Mouse (Mus musculus): ENCODE measurements around the gene Tnfsf13. TPM values are rescaled to one million over a fixed set of nuclear protein-coding genes. Genes with fewer than 3 reads are reported as not detected.

Gene Tnfsf13
- polyA plus RNA-seq, 1 experiment from 2014 or later = 0.47 TPM

DNA sequence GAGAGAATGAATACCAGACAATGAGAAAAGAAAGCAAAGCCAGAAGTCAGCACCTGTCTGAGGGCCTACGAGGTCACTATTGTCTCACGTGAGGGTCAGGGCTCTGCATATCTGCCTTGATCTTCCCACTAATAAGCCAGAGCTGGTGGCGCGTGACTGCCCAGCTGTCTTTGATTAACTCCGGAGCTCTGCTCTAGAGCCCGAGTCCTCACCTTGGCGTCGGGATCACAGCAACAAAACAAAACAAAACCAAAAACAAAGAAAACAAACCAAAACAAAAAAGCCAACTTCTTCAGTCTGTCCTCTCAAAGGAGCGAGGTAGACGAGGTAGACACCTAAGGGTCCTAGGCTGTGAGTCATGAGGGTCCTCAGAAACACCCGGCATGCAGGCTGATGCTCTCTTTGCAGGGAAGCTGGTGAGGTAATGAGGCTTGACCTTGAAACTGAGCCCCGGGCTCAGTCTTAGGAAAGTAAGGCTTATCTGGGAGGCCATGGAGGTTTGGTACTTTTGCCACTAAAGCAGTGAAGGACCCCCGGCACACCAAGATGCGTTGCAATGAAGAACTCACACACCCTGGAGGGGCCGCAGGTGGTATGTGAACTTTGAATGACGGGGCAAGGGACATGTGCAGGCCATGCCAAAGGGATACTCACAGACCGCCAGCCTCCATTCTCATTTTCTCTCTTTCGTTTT lies 29.2 kb upstream of the Tnfsf13 start:
- Histone ChIP-seq H3K9me3 (replicated peaks) (no peaks in the 10 kb centered on the region; the same call in 1 of the 2 replicates), H3K36me3 (no peaks in the 10 kb centered on the region), H3K27ac (ENCODE audit: poor library complexity, severe bottlenecking) (no peak overlapping the region), H3K9ac (no peak overlapping the region), H3K4me3 (no peak overlapping the region), H3K4me1 (replicated peaks) (peaks cover 14% of the 10 kb centered on the region), H3K4me2 (no peak overlapping the region), H3K27me3 (replicated peaks) (no peaks in the 10 kb centered on the region)
- WGBS = 66% methylated on average over 18 of the region's 18 CpGs
- no peak for ATAC-seq (ENCODE audit: insufficient number of reproducible peaks, low FRiP score)

DNA sequence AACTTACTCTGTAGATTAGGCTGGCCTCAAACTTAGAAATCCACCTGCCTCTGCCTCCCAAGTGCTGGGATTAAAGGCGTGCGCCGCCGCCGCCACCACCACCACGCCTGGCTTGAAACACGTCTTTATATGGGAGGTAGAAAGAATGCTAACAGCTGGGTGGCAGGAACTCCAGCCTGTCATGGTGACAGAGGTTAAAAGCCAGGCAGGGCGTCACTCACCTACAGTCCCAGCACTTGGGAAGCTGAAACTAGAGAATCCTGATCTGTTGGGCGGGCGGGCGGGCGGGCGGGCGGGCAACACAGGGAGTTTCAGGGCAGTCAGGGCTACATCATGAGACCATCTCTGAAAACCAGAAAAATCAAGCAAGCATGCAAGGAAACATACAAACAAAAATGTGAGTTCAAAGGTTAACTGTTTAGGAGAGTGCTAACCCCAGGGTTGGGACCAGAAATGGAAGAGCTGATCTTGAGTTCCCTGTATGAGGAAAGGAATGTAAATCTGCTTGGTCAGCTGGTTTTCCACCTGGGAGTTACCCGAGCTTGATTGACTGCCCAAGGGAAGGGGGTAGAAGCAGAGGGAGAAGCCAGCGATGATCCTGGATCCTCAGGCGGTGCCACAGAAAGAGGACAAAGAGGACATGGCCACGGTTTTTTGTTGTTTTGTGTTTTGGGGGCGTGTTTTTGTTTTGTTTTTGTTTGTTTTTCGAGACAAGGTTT lies 27.5 kb upstream of the Tnfsf13 start:
- H3K9ac ChIP-seq = no peak overlapping the region
- no peak overlapping the region for H3K27ac ChIP-seq (ENCODE audit: poor library complexity, severe bottlenecking)
- ATAC-seq (ENCODE audit: insufficient number of reproducible peaks, low FRiP score) = no peak
- no peak overlapping the region for H3K4me3 ChIP-seq
- no peaks in the 10 kb centered on the region for H3K36me3 ChIP-seq
- peaks cover 17% of the 10 kb centered on the region for H3K4me1 ChIP-seq (replicated peaks)
- no peaks in the 10 kb centered on the region for H3K27me3 ChIP-seq (replicated peaks)
- no peaks in the 10 kb centered on the region; the same call in 1 of the 2 replicates for H3K9me3 ChIP-seq (replicated peaks)
- no peak overlapping the region for H3K4me2 ChIP-seq
- WGBS = 74% methylated on average over 20 of the region's 20 CpGs

DNA sequence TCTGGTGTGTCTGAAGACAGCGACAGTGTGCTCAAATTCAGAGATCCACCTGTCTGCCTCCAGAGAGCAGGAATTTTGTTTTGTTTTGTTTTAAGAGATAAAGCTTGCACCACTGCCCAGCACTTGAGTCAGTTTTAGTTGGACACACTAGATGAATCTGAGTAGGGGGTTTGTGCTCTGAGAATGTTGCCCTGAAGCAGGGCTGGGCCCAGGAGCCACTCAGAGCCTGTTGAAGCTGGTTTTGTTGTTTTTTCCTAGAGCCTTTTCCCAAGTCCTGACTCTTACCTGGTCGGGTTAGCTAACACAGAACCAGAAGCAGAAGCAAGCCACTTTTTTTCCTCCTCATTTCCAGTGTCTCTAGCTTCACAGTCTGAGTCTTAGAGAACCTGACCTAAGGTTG lies 25.5 kb upstream of the Tnfsf13 start:
- H3K4me2 ChIP-seq = no peak overlapping the region
- H3K27ac ChIP-seq (ENCODE audit: poor library complexity, severe bottlenecking) = no peak overlapping the region
- 75% methylated on average over 2 of the region's 2 CpGs for WGBS
- no peak overlapping the region for H3K4me3 ChIP-seq
- H3K9ac ChIP-seq = no peak overlapping the region
- no peaks in the 10 kb centered on the region for H3K36me3 ChIP-seq
- no peaks in the 10 kb centered on the region; the same call in 1 of the 2 replicates for H3K9me3 ChIP-seq (replicated peaks)
- no peaks in the 10 kb centered on the region for H3K27me3 ChIP-seq (replicated peaks)
- ATAC-seq (ENCODE audit: insufficient number of reproducible peaks, low FRiP score) = no peak
- peaks cover 12% of the 10 kb centered on the region for H3K4me1 ChIP-seq (replicated peaks)

DNA sequence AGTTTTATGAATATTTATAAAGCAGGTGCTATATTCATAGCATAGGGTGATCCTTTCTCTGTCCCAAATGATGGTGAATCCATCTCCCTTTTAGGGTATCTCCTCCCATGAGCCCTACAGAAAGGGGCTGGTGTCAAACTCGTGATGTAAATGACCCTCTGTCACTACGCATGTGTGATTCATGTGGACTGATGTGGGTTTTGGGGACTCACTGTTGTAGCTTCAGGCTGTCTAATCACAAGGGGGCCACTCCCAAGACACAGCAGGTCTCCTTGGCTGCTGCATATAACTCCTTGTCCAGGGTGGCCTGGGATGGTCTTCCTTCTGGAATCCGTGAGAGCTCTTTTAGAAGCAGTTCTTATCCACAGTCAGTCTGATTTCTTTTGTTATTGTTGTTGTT lies 24.9 kb upstream of the Tnfsf13 start:
- 69% methylated on average over 3 of the region's 3 CpGs for WGBS
- H3K4me1 ChIP-seq (replicated peaks) = peaks cover 6% of the 10 kb centered on the region
- no peaks in the 10 kb centered on the region for H3K36me3 ChIP-seq
- H3K9ac ChIP-seq = no peak overlapping the region
- ATAC-seq (ENCODE audit: insufficient number of reproducible peaks, low FRiP score) = no peak
- H3K4me2 ChIP-seq = no peak overlapping the region
- H3K27ac ChIP-seq (ENCODE audit: poor library complexity, severe bottlenecking) = no peak overlapping the region
- no peak overlapping the region for H3K4me3 ChIP-seq
- no peaks in the 10 kb centered on the region; the same call in 1 of the 2 replicates for H3K9me3 ChIP-seq (replicated peaks)
- H3K27me3 ChIP-seq (replicated peaks) = no peaks in the 10 kb centered on the region

DNA sequence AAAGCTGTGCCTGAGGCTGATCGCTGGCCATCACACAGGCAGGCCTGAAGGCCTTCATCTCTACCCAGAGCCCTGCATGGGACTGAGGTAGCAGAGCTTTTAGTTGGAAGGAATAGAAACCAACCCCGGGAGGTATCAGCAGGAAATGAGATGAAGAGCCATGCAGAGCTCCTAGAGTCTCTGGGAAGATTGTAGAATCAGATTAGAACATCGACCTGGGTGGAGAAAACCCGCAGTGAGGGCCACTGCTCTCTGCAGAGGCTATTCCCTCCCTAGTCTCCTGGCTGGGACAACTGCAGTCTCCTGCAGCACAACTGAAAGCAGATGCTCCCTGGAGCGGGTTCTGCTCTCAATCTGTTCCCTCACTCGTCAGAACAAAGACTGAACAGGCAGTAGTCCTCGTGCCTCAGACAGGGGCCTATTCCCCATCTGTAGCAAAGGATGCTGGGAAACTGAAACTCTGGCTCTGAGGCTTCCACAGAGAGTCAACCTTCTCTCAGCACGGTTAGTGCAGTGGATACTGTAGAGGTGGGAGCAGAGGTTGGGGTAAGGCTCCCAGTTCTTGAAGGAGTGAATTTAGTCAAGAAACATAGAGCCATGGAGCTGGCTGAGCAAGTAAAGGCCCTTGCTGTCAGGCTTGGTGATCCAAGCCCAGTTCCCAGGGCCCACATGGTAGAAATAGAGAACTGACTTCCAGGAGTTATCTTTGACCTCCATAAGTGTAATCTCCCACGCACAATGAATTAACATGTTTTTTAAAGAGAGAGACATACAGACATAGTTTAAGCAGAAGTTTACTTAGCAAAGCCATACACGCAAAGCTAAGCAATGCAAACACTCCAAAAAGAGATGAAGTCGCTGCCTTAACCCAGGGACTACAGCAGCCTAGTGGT lies 24.2 kb upstream of the Tnfsf13 start:
- ATAC-seq (ENCODE audit: insufficient number of reproducible peaks, low FRiP score) = no peak
- Histone ChIP-seq H3K4me3 (no peak overlapping the region), H3K9me3 (replicated peaks) (no peaks in the 10 kb centered on the region), H3K4me2 (no peak overlapping the region), H3K27me3 (replicated peaks) (no peaks in the 10 kb centered on the region), H3K4me1 (replicated peaks) (0 out of 2 replicates have a peak, but pooled peaks cover 3% of the 10 kb centered on the region), H3K27ac (ENCODE audit: poor library complexity, severe bottlenecking) (no peak overlapping the region), H3K36me3 (no peaks in the 10 kb centered on the region), H3K9ac (no peak overlapping the region)
- 41% methylated on average over 11 of the region's 11 CpGs for WGBS

DNA sequence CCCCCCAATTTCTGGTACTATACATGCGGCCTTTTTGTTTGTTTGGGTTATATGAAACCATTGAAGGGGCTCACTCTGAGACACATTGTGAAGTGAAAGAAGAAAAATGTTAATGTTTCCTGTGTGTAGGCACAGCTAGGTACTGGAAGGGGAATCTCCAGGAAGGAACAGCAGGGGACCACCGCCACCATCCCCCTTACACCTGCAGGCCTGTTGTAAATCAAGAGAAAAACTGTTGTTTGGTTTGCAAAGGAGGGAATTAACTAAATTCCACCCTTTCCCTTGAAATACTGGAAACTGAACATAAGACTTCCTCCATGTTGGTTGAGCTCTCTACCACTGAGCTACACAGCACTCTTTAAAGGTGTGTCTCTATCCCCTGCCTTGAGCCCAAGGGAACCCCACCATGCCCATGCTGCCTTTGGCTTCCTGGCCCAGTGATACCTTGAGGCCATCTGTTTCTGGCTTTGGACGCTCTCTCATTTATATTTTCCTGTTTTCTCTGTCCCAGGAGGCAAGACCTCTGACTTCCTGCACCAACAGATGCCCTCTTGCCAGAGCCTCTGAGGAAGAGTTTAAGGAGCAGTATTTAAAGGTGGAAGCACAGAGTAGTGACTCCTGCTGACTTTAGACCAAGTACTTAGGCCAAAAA lies 23.2 kb upstream of the Tnfsf13 start:
- Histone ChIP-seq H3K27ac (ENCODE audit: poor library complexity, severe bottlenecking) (no peak overlapping the region), H3K27me3 (replicated peaks) (no peaks in the 10 kb centered on the region), H3K36me3 (no peaks in the 10 kb centered on the region), H3K9me3 (replicated peaks) (no peaks in the 10 kb centered on the region), H3K4me1 (replicated peaks) (0 out of 2 replicates have a peak, but pooled peaks cover 3% of the 10 kb centered on the region), H3K4me3 (no peak overlapping the region), H3K9ac (no peak overlapping the region), H3K4me2 (no peak overlapping the region)
- 81% methylated on average over 3 of the region's 3 CpGs for WGBS
- no peak for ATAC-seq (ENCODE audit: insufficient number of reproducible peaks, low FRiP score)

DNA sequence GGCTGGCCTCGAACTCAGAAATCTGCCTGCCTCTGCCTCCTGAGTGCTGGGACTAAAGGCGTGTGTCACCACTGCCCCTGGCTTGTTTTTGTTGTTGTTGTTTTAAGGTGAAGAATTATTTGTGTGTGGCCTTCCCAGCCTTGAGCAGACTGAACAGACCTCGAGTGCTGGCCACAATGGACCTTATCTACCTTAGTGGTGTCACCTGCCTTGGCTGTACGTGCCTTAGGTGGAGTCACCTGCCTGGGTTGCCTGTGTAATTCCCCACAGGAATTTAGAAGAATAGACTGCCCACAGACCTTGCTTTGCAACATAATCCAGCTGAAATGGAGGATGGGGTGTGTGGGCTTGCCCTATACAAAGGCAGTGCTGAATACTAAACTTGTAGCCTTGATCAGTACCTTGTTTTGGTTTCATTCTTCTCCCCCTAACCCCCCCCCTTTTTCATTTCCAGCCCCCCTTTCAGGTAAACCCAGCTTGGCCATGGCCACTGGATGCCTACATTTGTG lies 22.3 kb upstream of the Tnfsf13 start:
- H3K4me1 ChIP-seq (replicated peaks) = 0 out of 2 replicates have a peak, but pooled peaks cover 3% of the 10 kb centered on the region
- no peaks in the 10 kb centered on the region for H3K9me3 ChIP-seq (replicated peaks)
- H3K27ac ChIP-seq (ENCODE audit: poor library complexity, severe bottlenecking) = no peak overlapping the region
- no peak overlapping the region for H3K4me2 ChIP-seq
- no peaks in the 10 kb centered on the region for H3K27me3 ChIP-seq (replicated peaks)
- no peak overlapping the region for H3K4me3 ChIP-seq
- ATAC-seq (ENCODE audit: insufficient number of reproducible peaks, low FRiP score) = no peak
- WGBS = 86% methylated on average over 4 of the region's 4 CpGs
- H3K9ac ChIP-seq = no peak overlapping the region
- H3K36me3 ChIP-seq = no peaks in the 10 kb centered on the region

DNA sequence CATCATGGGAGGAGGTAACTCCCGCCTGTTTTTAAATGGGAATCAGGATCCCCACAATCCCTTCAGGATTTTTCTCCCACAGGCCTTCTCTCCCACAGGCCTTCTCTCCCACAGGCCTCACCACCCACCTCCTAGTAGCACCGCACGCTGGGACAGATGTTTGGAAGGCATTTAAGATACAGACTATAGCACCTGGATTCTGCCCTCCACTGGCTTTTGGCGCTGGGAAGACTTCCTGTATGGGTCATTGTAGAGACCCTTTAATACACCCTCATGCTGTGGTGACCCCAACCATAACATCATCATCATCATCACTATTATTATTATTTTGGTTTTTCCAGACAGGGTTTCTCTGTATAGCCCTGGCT lies 21.9 kb upstream of the Tnfsf13 start:
- 87% methylated on average over 4 of the region's 4 CpGs for WGBS
- Histone ChIP-seq H3K4me1 (replicated peaks) (0 out of 2 replicates have a peak, but pooled peaks cover 3% of the 10 kb centered on the region), H3K27me3 (replicated peaks) (no peaks in the 10 kb centered on the region), H3K9ac (no peak overlapping the region), H3K4me2 (no peak overlapping the region), H3K36me3 (no peaks in the 10 kb centered on the region), H3K27ac (ENCODE audit: poor library complexity, severe bottlenecking) (no peak overlapping the region), H3K4me3 (no peak overlapping the region), H3K9me3 (replicated peaks) (no peaks in the 10 kb centered on the region)
- ATAC-seq (ENCODE audit: insufficient number of reproducible peaks, low FRiP score) = no peak

DNA sequence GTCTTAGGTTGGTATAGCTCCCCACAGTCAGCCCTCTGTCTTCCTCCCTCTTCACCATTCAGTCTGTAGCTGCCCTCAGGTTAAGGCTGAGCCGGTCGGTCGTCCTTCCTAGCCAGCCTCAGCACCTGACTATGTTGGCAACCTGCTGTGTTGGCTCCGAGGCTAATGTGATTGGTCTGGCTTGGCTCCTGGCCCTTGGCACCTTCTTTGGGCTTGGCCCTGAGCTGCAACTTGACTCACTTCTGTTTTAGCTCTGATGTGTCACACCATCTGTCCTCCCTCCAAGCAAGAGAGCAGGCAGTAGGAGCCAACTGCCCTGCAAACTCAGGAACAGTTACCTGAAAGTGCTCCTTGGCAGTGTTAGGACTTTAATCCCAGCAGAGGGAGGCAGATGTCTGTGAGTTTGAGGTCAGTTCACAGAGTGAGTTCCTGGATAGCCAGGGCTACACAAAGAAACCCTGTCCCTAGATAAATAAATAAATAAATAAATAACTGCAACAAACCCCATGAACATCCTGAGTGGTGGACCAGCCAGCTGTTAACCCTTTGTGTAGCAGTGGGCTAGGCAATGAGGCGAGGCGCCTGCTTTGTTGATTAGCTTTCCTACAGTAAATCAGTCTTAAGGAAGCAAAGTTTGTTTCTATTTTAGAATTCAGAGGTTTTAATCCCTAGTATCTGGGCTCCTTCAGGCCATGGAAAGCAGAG lies 21.3 kb upstream of the Tnfsf13 start:
- WGBS = 50% methylated on average over 6 of the region's 6 CpGs
- no peak overlapping the region for H3K4me3 ChIP-seq
- ATAC-seq (ENCODE audit: insufficient number of reproducible peaks, low FRiP score) = no peak

DNA sequence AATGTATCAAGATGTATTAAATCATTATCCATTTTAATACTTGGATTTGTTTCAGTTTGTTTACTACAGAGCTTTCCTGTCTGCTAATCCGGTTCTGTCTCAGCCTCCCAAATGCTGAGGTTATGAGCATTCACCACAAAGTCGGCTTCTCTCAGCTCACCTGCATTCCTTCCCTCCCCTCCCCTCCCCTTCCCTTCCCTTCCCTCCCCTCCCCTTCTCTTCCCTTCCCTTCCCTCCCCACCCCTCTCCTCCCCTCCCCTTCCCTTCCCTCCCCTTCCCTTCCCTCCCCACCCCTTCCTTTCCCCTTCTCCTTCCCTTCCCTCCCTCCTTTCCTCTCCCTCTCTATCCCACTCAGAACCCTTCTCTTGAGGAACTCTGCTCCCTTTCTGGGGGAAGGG lies 19.0 kb upstream of the Tnfsf13 start:
- H3K27me3 ChIP-seq (replicated peaks) = no peaks in the 10 kb centered on the region
- no peak overlapping the region for H3K4me3 ChIP-seq
- no peak overlapping the region for H3K9ac ChIP-seq
- WGBS = 51% methylated on average over 2 of the region's 2 CpGs
- no peak overlapping the region for H3K27ac ChIP-seq (ENCODE audit: poor library complexity, severe bottlenecking)
- peaks cover 12% of the 10 kb centered on the region for H3K4me1 ChIP-seq (replicated peaks)
- no peaks in the 10 kb centered on the region for H3K36me3 ChIP-seq
- H3K9me3 ChIP-seq (replicated peaks) = no peaks in the 10 kb centered on the region
- no peak for ATAC-seq (ENCODE audit: insufficient number of reproducible peaks, low FRiP score)
- no peak overlapping the region for H3K4me2 ChIP-seq

More for the DNA sequence above, 21.3 kb upstream of the Tnfsf13 start:
- Histone ChIP-seq H3K9ac (no peak overlapping the region), H3K36me3 (no peaks in the 10 kb centered on the region), H3K27ac (ENCODE audit: poor library complexity, severe bottlenecking) (no peak overlapping the region), H3K27me3 (replicated peaks) (no peaks in the 10 kb centered on the region), H3K4me2 (no peak overlapping the region), H3K4me1 (replicated peaks) (0 out of 2 replicates have a peak, but pooled peaks cover 3% of the 10 kb centered on the region), H3K9me3 (replicated peaks) (no peaks in the 10 kb centered on the region)

Measured in heart, embryonic 12.5 days (tissue).